Mouse (Mus musculus) forebrain, postnatal 0 days (tissue): ENCODE measurements around the gene Aldob. TPM values are rescaled to one million over a fixed set of nuclear protein-coding genes. Genes with fewer than 3 reads are reported as not detected.

ENCODE experiments used
- ATAC-seq: fragments of 200-750 bp; cut with Nextera tagmentation; 2 replicates; pipeline ENCODE4 v1.8.0; 2017; ENCODE audit warnings: mild to moderate bottlenecking, moderate library complexity
- DNase-seq: peaks from one replicate; pipeline ENCODE4 v3.0.0-alpha.2; 2015
- H3K27ac ChIP-seq: fragments of 300-500 bp; sonication (generic); 2 replicates; pipeline ENCODE4 v1.5.1; 2014; ENCODE audit warnings: low read depth, mild to moderate bottlenecking, antibody characterized with exemption, low read length, moderate library complexity, mixed read lengths
- H3K27me3 ChIP-seq: fragments of 300-500 bp; sonication (generic); 2 replicates; pipeline ENCODE4 v1.6.1; 2014; ENCODE audit warnings: mild to moderate bottlenecking, low read length, mixed read lengths; ENCODE audit not compliant: insufficient read depth
- H3K36me3 ChIP-seq: fragments of 300-500 bp; sonication (generic); 2 replicates; pipeline ENCODE4 v1.6.1; 2014; ENCODE audit warnings: mild to moderate bottlenecking, moderate library complexity; ENCODE audit not compliant: insufficient read depth
- H3K4me1 ChIP-seq: fragments of 300-500 bp; sonication (generic); 2 replicates; pipeline ENCODE4 v1.6.1; 2014; ENCODE audit warnings: antibody characterized with exemption; ENCODE audit not compliant: insufficient read depth
- H3K4me2 ChIP-seq: fragments of 300-500 bp; sonication (generic); 2 replicates; pipeline ENCODE4 v1.6.1; 2014; ENCODE audit warnings: low read depth, mild to moderate bottlenecking, moderate library complexity
- H3K4me3 ChIP-seq: fragments of 300-500 bp; sonication (generic); 2 replicates; pipeline ENCODE4 v1.5.1; 2014; ENCODE audit warnings: low read depth, low read length, mixed read lengths
- H3K9ac ChIP-seq: fragments of 300-500 bp; sonication (generic); 2 replicates; pipeline ENCODE4 v1.6.1; 2014; ENCODE audit warnings: mild to moderate bottlenecking
- H3K9me3 ChIP-seq: fragments of 300-500 bp; sonication (generic); 2 replicates; pipeline ENCODE4 v1.6.1; 2016; ENCODE audit warnings: low read length
- CTCF ChIP-seq: sonication (generic); IDR thresholded peaks from 2 replicates; pipeline ENCODE4 v1.5.1; 2016; ENCODE audit warnings: antibody characterized with exemption, control low read depth, low read depth
- WGBS: fragments of 180-500 bp; shearing (Covaris S2); extraction: QIAGEN DNeasy Blood & Tissue Kit; methylation state at CpG from one replicate; pipeline ENCODE4 v1.1.7; 2014; 5-methylcytosine and 5-hydroxymethylcytosine counted together
- polyA plus RNA-seq: library from polyadenylated mRNA; unstranded; fragments of >200 nt; fragmentation: Nextera tagmentation; extraction: Ambion mirVana; gene quantifications from 2 replicates; pipeline ENCODE4 v1.2.1, GENCODE M21; 2015
- total RNA-seq: library from RNA; depleted of rRNA; stranded (reverse); fragments of >200 nt; gene quantifications from 2 replicates; pipeline ENCODE4 v1.2.3, GENCODE M21; 2014

Gene Aldob
- total and polyA plus RNA-seq, 2 experiments from 2014 or later, result 0.27 to 0.57 TPM

GRCm38 (mm10) chr4:49535675-49536294 is 13.6 kb downstream of the Aldob start:
- 96% methylated on average over 4 of the region's 4 CpGs for WGBS
- H3K4me1 ChIP-seq, result no peaks in the 10 kb centered on the region
- ATAC-seq (no peak), DNase-seq (no peak)
- H3K27me3 ChIP-seq, result no peaks in the 10 kb centered on the region
- no peak overlapping the region for H3K4me2 ChIP-seq
- H3K9me3 ChIP-seq, result 0 out of 2 replicates have a peak, but pooled peaks cover 1% of the 10 kb centered on the region
- TF ChIP-seq CTCF, result no peak
- no peak overlapping the region for H3K9ac ChIP-seq
- H3K27ac ChIP-seq, result no peak overlapping the region
- H3K4me3 ChIP-seq, result no peak overlapping the region
- H3K36me3 ChIP-seq, result peaks cover 2% of the 10 kb centered on the region

- ATAC-seq, result no peak
- 91% methylated on average over 3 of the region's 3 CpGs for WGBS
- H3K9me3 ChIP-seq, result 0 out of 2 replicates have a peak, but pooled peaks cover 8% of the 10 kb centered on the region
- no peak for TF ChIP-seq CTCF
- H3K27me3 ChIP-seq, result no peaks in the 10 kb centered on the region
- H3K4me1 ChIP-seq, result no peaks in the 10 kb centered on the region
- no peak overlapping the region for H3K27ac ChIP-seq
- H3K4me3 ChIP-seq, result no peak overlapping the region
- DNase-seq, result no peak
- H3K9ac ChIP-seq, result no peak overlapping the region
- H3K36me3 ChIP-seq, result peaks cover 9% of the 10 kb centered on the region
- no peak overlapping the region for H3K4me2 ChIP-seq
Measured at GRCm38 (mm10) chr4:49535036-49535435, 14.3 kb downstream of the Aldob start.

GRCm38 (mm10) chr4:49522576-49522975 is 26.8 kb downstream of the Aldob start:
- no peak overlapping the region for H3K9ac ChIP-seq
- H3K9me3 ChIP-seq, result no peaks in the 10 kb centered on the region
- WGBS, result 50% methylated on average over 9 of the region's 9 CpGs
- no peak for ATAC-seq
- H3K4me1 ChIP-seq, result peaks cover 10% of the 10 kb centered on the region; the same call in 1 of the 2 replicates
- H3K4me3 ChIP-seq, result no peak overlapping the region
- DNase-seq, result peak; percentile 37
- no peak for TF ChIP-seq CTCF
- H3K27me3 ChIP-seq, result no peaks in the 10 kb centered on the region
- H3K36me3 ChIP-seq, result 0 out of 2 replicates have a peak, but pooled peaks cover 5% of the 10 kb centered on the region
- H3K4me2 ChIP-seq, result peak overlapping the region; percentile 60; the same call in 1 of the 2 replicates
- no peak overlapping the region for H3K27ac ChIP-seq

- peak; percentile 41 for TF ChIP-seq CTCF
- H3K9me3 ChIP-seq, result no peaks in the 10 kb centered on the region
- peak overlapping the region; percentile 58 for H3K9ac ChIP-seq
- peak overlapping the region; percentile 60 for H3K4me2 ChIP-seq
- H3K4me3 ChIP-seq, result peak overlapping the region; percentile 57
- peak overlapping the region; percentile 62 for H3K27ac ChIP-seq
- H3K4me1 ChIP-seq, result peaks cover 10% of the 10 kb centered on the region; the same call in 1 of the 2 replicates
- DNase-seq, result no peak
- H3K36me3 ChIP-seq, result 0 out of 2 replicates have a peak, but pooled peaks cover 5% of the 10 kb centered on the region
- under 1% methylated on average over 17 of the region's 17 CpGs for WGBS
- no peaks in the 10 kb centered on the region for H3K27me3 ChIP-seq
- peak; percentile 32 for ATAC-seq
Measured at GRCm38 (mm10) chr4:49521346-49521745, 28.0 kb downstream of the Aldob start.

GRCm38 (mm10) chr4:49520572-49521340 is 28.6 kb downstream of the Aldob start, which contains the start of the genes Mrpl50 and Zfp189:
Mrpl50 (minus strand) TSS chr4:49521093.
Zfp189 (plus strand) TSS chr4:49521176.
- Histone ChIP-seq H3K4me2 (peak within 1 kb of the TSS; percentile 60), H3K9me3 (no peaks in the 10 kb centered on the region), H3K4me1 (peaks cover 10% of the 10 kb centered on the region; the same call in 1 of the 2 replicates), H3K36me3 (0 out of 2 replicates have a peak, but pooled peaks cover 5% of the 10 kb centered on the region), H3K27me3 (no peaks in the 10 kb centered on the region), H3K27ac (peak within 1 kb of the TSS; percentile 73), H3K4me3 (peak within 1 kb of the TSS; percentile 57), H3K9ac (peak within 1 kb of the TSS; percentile 58)
- TF ChIP-seq CTCF, result no peak
- WGBS, result 2% methylated on average over 41 of the region's 41 CpGs
- peak; percentile 100 for ATAC-seq
- peak; percentile 98 for DNase-seq

- WGBS, result 79% methylated on average over 5 of the region's 5 CpGs
- ATAC-seq (no peak), DNase-seq (no peak)
- Histone ChIP-seq H3K36me3 (0 out of 2 replicates have a peak, but pooled peaks cover 5% of the 10 kb centered on the region), H3K9me3 (no peaks in the 10 kb centered on the region), H3K4me3 (no peak overlapping the region), H3K4me2 (peak overlapping the region; percentile 60), H3K4me1 (peaks cover 10% of the 10 kb centered on the region; the same call in 1 of the 2 replicates), H3K9ac (no peak overlapping the region), H3K27me3 (no peaks in the 10 kb centered on the region), H3K27ac (no peak overlapping the region)
- no peak for TF ChIP-seq CTCF
Measured at GRCm38 (mm10) chr4:49519476-49519875, 29.9 kb downstream of the Aldob start.
